Mouse (Mus musculus) frontal cortex, adult 2 months (tissue): Measurements from ENCODE around the gene Gm14408. TPM values are rescaled to one million over a fixed set of nuclear protein-coding genes. Genes with fewer than 3 reads are reported as not detected.
"Not testable (repeated sequence)": the region's sequence is repeated elsewhere in the genome, so short reads cannot be mapped to it uniquely, and the experiment has no call there.

Experiments
- DNase-seq, 2 experiments: peaks; one replicate each; pipeline ENCODE4 v3.0.0; 2022; ENCODE audit warnings: low spot score in 1 of 2; ENCODE audit errors: extremely low spot score in 1 of 2
- polyA plus RNA-seq: library from polyadenylated mRNA; depleted of rRNA; stranded (reverse); fragments of >200 nt; gene quantifications from 2 replicates; pipeline ENCODE4 v1.2.3, GENCODE M21; 2012; rRNA removed

Gm14408 gene
- not detected in 2 replicates for polyA plus RNA-seq

- not testable (repeated sequence) for DNase-seq
Observed at GRCm38 (mm10) chr2:176830840-176831239, at the start of gene Gm14408. Gene Gm14408 (plus strand): TSS chr2:176831140.

- DNase-seq, result not testable (repeated sequence)
Observed at GRCm38 (mm10) chr2:176798312-176798711, 32.6 kb upstream of the Gm14408 start, which contains the start of gene Gm14295. Gene Gm14295 (plus strand): TSS chr2:176798612.

- not testable (repeated sequence) for DNase-seq
Observed at GRCm38 (mm10) chr2:176798785-176799184, 32.2 kb upstream of the Gm14408 start.

Other genes with a start within 250 kb of the Gm14408 start
- 15.7 and 16.8 TPM in 2 replicates for gene Gm14308, start 194.8 kb upstream of the Gm14408 start, polyA plus RNA-seq
- 9.2 and 9.8 TPM in 2 replicates for gene Zfp973, start 160.6 kb upstream of the Gm14408 start, polyA plus RNA-seq
- 39.3 and 49.9 TPM in 2 replicates for gene Gm14305, start 122.8 kb upstream of the Gm14408 start, polyA plus RNA-seq
- gene Gm14295, start 32.5 kb upstream of the Gm14408 start, polyA plus RNA-seq, result 30.9 and 37.3 TPM in 2 replicates
- gene Gm14296, start 96.7 kb downstream of the Gm14408 start, polyA plus RNA-seq, result 22.6 and 24.5 TPM in 2 replicates
- gene Gm14419, start 169.8 kb downstream of the Gm14408 start, polyA plus RNA-seq, result 9.7 and 15.6 TPM in 2 replicates
- gene Gm14401, start 243.2 kb downstream of the Gm14408 start, polyA plus RNA-seq, result not detected in 2 replicates